Mouse (Mus musculus): ENCODE data around the gene Gk. TPM values are rescaled to one million over a fixed set of nuclear protein-coding genes. Genes with fewer than 3 reads are reported as not detected.

The Gk gene
- polyA plus RNA-seq, 1 experiment from 2014 or later, result 78.9 TPM

GRCm38 (mm10) chrX:85682125-85682524, 94.5 kb downstream of the Gk start:
- no peak for TF ChIP-seq CTCF (IDR thresholded peaks at IDR 0.05; ENCODE audit: low read depth)
- no peak overlapping the region for H3K4me2 ChIP-seq (replicated peaks; ENCODE audit: low read depth)
- no peaks in the 10 kb centered on the region for H3K27me3 ChIP-seq (replicated peaks; ENCODE audit: control insufficient read depth, insufficient read depth, low read length)
- no peak overlapping the region for H3K27ac ChIP-seq (ENCODE audit: low read depth, low read length)
- H3K36me3 ChIP-seq (ENCODE audit: control insufficient read depth, insufficient read depth), result no peaks in the 10 kb centered on the region
- no peak overlapping the region for H3K4me3 ChIP-seq (ENCODE audit: low read depth, low read length)
- no peak overlapping the region for H3K9ac ChIP-seq (ENCODE audit: low read depth, low read length)
- no peaks in the 10 kb centered on the region for H3K9me3 ChIP-seq (ENCODE audit: control insufficient read depth)
- ATAC-seq, result no peak
- WGBS, result 49% methylated on average over 1 of the region's 1 CpGs
- no peaks in the 10 kb centered on the region for H3K4me1 ChIP-seq (replicated peaks; ENCODE audit: control insufficient read depth, insufficient read depth, low read length)

GRCm38 (mm10) chrX:85676808-85677207, 99.8 kb downstream of the Gk start:
- ATAC-seq, result no peak
- WGBS, result 19% methylated on average over 7 of the region's 7 CpGs
- H3K27me3 ChIP-seq (replicated peaks; ENCODE audit: control insufficient read depth, insufficient read depth, low read length), result no peaks in the 10 kb centered on the region

More at GRCm38 (mm10) chrX:85676808-85677207, 99.8 kb downstream of the Gk start:
- Histone ChIP-seq H3K9ac (ENCODE audit: low read depth, low read length) (no peak overlapping the region), H3K4me2 (replicated peaks; ENCODE audit: low read depth) (no peak overlapping the region), H3K4me1 (replicated peaks; ENCODE audit: control insufficient read depth, insufficient read depth, low read length) (no peaks in the 10 kb centered on the region), H3K4me3 (ENCODE audit: low read depth, low read length) (no peak overlapping the region), H3K27ac (ENCODE audit: low read depth, low read length) (no peak overlapping the region), H3K9me3 (ENCODE audit: control insufficient read depth) (no peaks in the 10 kb centered on the region), H3K36me3 (ENCODE audit: control insufficient read depth, insufficient read depth) (no peaks in the 10 kb centered on the region)
- peak; percentile 84 for TF ChIP-seq CTCF (IDR thresholded peaks at IDR 0.05; ENCODE audit: low read depth)

Other genes starting within 250 kb of the Gk start
- gene Tab3, start 202.8 kb downstream of the Gk start, polyA plus RNA-seq (2015; fragmentation: Nextera tagmentation; extraction: Ambion mirVana), result 5.0 and 5.4 TPM in 2 replicates
- gene 5430427O19Rik, start 93.5 kb upstream of the Gk start, polyA plus RNA-seq (2015; fragmentation: Nextera tagmentation; extraction: Ambion mirVana), result 0.07 and 0.17 TPM in 2 replicates

Measured in intestine, postnatal 0 days (tissue).